In the genomic region with DNA sequence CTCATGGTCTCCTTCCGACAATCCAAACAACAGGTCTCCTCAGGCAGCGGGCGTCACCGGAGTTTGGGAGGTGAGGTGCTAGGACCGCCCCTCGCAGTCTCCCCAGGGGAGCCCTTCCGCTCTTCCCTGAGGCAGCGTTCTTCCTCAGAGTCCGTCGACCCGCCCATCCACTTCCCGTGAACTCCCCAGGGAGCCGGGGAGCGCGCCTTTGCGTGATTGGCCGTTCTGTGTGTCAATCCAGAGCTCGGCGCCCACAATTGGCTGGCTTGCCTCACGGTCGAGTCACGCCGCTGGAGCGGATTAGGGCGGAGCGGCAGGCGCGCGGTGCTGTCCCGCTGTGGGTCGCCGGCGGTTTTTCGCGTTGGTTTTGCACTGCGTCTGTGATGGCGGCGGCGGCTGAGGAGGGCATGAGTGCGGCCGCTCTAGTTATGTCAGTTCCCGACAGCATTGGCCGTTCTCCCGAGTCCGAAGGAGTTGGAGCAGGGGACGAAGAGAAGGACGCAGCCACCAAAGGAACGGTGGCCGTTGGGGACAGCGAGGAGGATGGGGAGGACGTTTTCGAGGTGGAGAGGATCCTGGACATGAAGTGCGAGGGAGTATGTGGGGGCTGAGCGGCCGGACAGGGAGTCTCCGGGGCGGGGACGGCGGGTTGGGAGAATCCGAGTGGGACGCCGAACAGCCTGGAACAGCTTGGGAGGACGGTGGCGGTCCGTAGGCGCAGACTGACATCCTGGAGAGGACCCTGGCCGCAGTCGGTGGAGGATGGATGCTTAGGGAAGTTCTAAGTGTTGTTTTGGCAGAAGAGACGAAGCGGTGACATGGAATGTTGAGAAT, we compare ENCODE assay signal across 1 mouse cellular context.
A peak's percentile ranks its signal among the peaks of the same experiment; 100 is the strongest.
TF ChIP-seq lines count a peak whose summit lies in the region.

A gene (plus strand): TSS at position 280 of the 834 bp plus-strand sequence.

TF ChIP-seq in CH12.LX, 34 proteins besides CTCF, POLR2A, EP300 and RAD21 (continued from another document):
- TF ChIP-seq CHD1 (IDR thresholded peaks at IDR 0.05; ENCODE audit: low read depth, low read length), result no peak
- TF ChIP-seq SMC3 (IDR thresholded peaks at IDR 0.05; ENCODE audit: low read depth, low read length), result no peak
- peak; percentile 77 for TF ChIP-seq HCFC1 (IDR thresholded peaks at IDR 0.05; ENCODE audit: low read depth, low read length)
- no peak for TF ChIP-seq JUND (conservative IDR thresholded peaks at IDR 0.05; ENCODE audit: low read depth, low read length)
- peak; percentile 89 for TF ChIP-seq NELFE (IDR thresholded peaks at IDR 0.05; ENCODE audit: low read depth, low read length)
- TF ChIP-seq MAX (IDR thresholded peaks at IDR 0.05; ENCODE audit: low read length), result peak; percentile 56; the same call in 1 of the 2 replicates
- TF ChIP-seq UBTF (IDR thresholded peaks at IDR 0.05; ENCODE audit: low read depth, low read length), result no peak
- TF ChIP-seq PAX5 (IDR thresholded peaks at IDR 0.05; ENCODE audit: low read length), result no peak
- peak; percentile 67 for TF ChIP-seq MEF2A (IDR thresholded peaks at IDR 0.05; ENCODE audit: borderline replicate concordance, low read depth, low read length)
- peak; percentile 78 for TF ChIP-seq SIN3A (IDR thresholded peaks at IDR 0.05; ENCODE audit: low read length)
- no peak for TF ChIP-seq JUN (IDR thresholded peaks at IDR 0.05; ENCODE audit: insufficient read depth, low read depth, low read length)
- peak; percentile 88 for TF ChIP-seq POLR2AphosphoS2 (IDR thresholded peaks at IDR 0.05; ENCODE audit: low read depth, low read length)
- TF ChIP-seq MAZ (IDR thresholded peaks at IDR 0.05; ENCODE audit: low read depth, low read length), result no peak
- peak; percentile 45 for TF ChIP-seq ETS1 (conservative IDR thresholded peaks at IDR 0.05; ENCODE audit: low read depth, low read length)
- peak; percentile 93 for TF ChIP-seq CHD2 (IDR thresholded peaks at IDR 0.05; ENCODE audit: low read length)
- peak; percentile 90 for TF ChIP-seq TCF12 (IDR thresholded peaks at IDR 0.05; ENCODE audit: low read depth, low read length)
- TF ChIP-seq USF1 (IDR thresholded peaks at IDR 0.05; ENCODE audit: low read depth, low read length), result peak; percentile 43
- TF ChIP-seq MYC (IDR thresholded peaks at IDR 0.05; ENCODE audit: low read depth, low read length), result peak; percentile 64; the same call in 1 of the 2 replicates
- TF ChIP-seq TBP (conservative IDR thresholded peaks at IDR 0.05; ENCODE audit: low read depth, low read length), result no peak
- TF ChIP-seq E2F4 (IDR thresholded peaks at IDR 0.05; ENCODE audit: insufficient replicate concordance, low read depth, low read length), result peak; percentile 79; the same call in 1 of the 2 replicates
- TF ChIP-seq MXI1 (IDR thresholded peaks at IDR 0.05; ENCODE audit: low read depth, low read length), result peak; percentile 86
- peak; percentile 90 for TF ChIP-seq ELF1 (IDR thresholded peaks at IDR 0.05; ENCODE audit: low read depth, low read length)
